Mouse (Mus musculus): ENCODE data around the gene Agap2.
"Not testable (repeated sequence)": the region's sequence is repeated elsewhere in the genome, so short reads cannot be mapped to it uniquely, and the experiment has no call there.

Gene Agap2

GRCm38 (mm10) chr10:127059174-127059967 is 15.7 kb upstream of the Agap2 start:
- DNase-seq (ENCODE audit: low read depth, low spot score), result no peak

- DNase-seq (ENCODE audit: low read depth, low spot score), result no peak
Measured at GRCm38 (mm10) chr10:127059968-127060916, 14.8 kb upstream of the Agap2 start, which contains the start of gene March9. Gene March9, minus strand, starts transcription at chr10:127060184.

GRCm38 (mm10) chr10:127061085-127061484 is 14.0 kb upstream of the Agap2 start:
- DNase-seq (ENCODE audit: low read depth, low spot score), result no peak

- DNase-seq (ENCODE audit: low read depth, low spot score), result no peak
Measured at GRCm38 (mm10) chr10:127061513-127061912, 13.6 kb upstream of the Agap2 start.

DNA sequence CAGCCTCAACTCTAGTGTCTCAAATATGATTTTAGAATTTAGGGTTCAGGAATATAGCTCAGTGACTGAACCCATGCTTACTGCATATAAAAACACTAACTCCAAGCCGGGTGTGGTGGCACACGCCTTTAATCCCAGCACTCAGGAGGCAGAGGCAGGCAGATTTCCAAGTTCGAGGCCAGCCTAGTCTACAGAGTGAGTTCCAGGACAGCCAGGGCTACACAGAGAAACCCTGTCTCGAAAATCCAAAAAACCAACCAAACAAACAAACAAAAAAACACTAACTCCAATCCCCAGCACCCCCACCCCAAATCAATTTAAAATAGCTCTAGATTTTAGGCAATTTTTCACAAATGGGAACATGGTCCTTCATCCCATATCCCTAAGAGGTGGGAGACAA is 13.0 kb upstream of the Agap2 start:
- not testable (repeated sequence) for DNase-seq (ENCODE audit: low read depth, low spot score)

GRCm38 (mm10) chr10:127062503-127062902 is 12.6 kb upstream of the Agap2 start:
- no peak for DNase-seq (ENCODE audit: low read depth, low spot score)

GRCm38 (mm10) chr10:127063239-127063872 is 11.7 kb upstream of the Agap2 start, which contains the start of gene Cdk4:
Gene Cdk4, plus strand, starts transcription at chr10:127063534.
- DNase-seq (ENCODE audit: low read depth, low spot score), result peak; percentile 95

- DNase-seq (ENCODE audit: low read depth, low spot score), result no peak
Measured at GRCm38 (mm10) chr10:127063913-127064870, 10.9 kb upstream of the Agap2 start.

- DNase-seq (ENCODE audit: low read depth, low spot score), result no peak
Measured at GRCm38 (mm10) chr10:127065981-127066380, 9.1 kb upstream of the Agap2 start.

- no peak for DNase-seq (ENCODE audit: low read depth, low spot score)
Measured at GRCm38 (mm10) chr10:127066519-127067018, 8.5 kb upstream of the Agap2 start.

DNA sequence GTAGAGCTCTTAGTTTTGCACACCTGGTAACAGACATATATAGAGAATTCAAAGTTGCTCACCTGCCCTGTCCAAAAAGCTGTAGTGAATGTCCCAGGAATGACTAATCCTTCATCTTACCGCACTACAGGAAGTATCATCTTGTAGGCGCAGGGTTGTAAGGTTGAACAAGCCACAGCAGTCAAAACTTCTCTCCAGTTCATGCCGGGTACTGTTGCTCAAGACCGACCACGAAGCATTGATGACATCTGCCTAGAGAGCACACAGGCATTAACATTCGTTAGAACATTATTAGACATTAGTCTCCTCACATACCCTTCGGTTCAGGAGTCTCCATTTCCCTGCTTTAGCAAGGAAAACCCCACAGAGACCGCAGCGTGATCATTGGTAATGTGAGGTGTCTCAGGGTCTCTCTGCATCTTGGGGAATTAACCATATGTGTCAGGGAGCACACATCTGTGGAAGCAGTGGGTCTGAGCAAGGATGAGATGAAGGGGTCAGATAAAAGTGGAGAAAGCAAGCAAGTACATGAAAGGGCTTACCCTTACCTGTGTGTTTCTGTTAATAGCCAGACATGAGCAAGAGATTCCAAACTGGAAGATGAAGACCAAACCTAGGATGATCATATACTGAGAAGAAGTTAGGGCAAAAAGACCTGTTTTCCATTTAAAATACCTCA is 6.6 kb upstream of the Agap2 start:
- DNase-seq (ENCODE audit: low read depth, low spot score), result no peak

GRCm38 (mm10) chr10:127069281-127070189 is 5.5 kb upstream of the Agap2 start:
- DNase-seq (ENCODE audit: low read depth, low spot score), result no peak

DNA sequence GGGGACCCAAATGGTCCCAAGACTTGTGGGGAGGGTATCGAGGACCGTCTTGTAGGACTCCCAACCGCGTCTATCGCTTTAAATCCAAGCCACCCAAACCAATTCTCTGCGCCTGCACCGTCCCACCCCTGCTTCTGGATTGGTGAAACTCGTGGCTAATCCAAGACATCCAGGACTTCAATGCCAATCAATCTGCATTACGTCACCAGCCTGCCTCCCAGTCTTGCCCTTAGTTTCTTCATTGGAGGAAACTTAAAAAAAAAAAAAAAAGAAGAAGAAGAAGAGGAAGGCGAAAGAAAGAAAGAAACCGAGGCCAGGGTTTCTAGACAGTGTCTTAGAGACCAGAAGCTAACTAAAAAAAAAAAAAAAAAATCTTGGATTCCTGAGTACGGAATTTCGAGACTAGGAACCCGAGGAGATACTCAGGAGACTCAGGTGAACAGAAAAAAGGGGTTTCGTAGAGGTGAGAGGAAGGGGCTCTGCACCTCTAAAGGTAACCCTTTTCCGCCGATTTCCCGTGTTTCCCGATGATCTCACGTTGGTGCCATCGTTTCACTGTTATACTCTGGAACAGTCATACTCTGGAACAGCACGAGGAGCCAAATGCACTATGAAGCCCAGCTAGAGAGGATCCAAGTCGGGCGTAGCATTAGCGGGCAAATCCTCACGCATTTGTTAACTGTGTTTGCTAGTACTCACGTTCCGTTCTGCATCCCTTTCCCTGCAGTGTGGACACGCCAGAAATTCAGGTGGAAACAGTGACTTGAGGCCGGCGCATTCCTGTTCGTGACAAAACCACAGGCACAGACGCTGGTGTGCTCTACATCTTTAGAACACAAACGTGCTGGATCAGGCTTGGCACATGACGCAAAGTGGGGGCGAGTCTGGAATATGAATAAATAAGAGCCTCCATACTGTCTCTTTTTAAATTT is 4.6 kb upstream of the Agap2 start, which contains the start of gene Tspan31:
TSS of gene Tspan31 (minus strand) at position 75 of the 932 bp plus-strand sequence.
- peak; percentile 79 for DNase-seq (ENCODE audit: low read depth, low spot score)

GRCm38 (mm10) chr10:127071203-127071602 is 3.9 kb upstream of the Agap2 start:
- no peak for DNase-seq (ENCODE audit: low read depth, low spot score)

DNA sequence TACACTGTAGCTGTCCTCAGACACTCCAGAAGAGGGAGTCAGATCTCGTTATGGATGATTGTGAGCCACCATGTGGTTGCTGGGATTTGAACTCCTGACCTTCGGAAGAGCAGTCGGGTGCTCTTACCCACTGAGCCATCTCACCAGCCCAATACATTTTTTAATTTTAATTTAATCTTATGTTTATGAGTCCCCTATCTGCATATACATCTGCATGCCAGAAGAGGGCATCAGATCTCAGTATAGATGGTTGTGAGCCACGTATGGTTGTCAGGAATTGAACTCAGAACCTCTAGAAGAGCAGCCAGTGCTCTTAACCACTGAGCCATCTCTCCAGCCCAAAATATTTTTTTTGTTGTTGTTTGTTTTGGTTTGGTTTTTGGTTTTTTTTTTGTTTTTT is 2.8 kb upstream of the Agap2 start:
- not testable (repeated sequence) for DNase-seq (ENCODE audit: low read depth, low spot score)

DNA sequence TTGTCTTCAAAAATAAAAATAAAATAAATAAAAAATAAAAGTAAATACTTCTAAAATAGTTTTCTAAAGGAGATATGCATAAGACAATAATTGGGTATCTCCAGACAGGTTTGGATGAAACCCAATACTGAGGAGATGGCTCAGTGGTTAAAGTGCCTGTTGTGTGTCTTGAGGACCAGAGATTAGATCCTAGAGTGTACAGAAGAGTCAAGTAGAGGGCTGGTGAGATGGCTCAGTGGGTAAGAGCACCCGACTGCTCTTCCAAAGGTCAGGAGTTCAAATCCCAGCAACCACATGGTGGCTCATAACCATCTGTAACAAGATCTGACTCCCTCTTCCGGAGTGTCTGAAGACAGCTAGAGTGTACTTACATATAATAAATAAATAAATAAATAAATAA is 2.1 kb upstream of the Agap2 start:
- DNase-seq (ENCODE audit: low read depth, low spot score), result not testable (repeated sequence)

DNA sequence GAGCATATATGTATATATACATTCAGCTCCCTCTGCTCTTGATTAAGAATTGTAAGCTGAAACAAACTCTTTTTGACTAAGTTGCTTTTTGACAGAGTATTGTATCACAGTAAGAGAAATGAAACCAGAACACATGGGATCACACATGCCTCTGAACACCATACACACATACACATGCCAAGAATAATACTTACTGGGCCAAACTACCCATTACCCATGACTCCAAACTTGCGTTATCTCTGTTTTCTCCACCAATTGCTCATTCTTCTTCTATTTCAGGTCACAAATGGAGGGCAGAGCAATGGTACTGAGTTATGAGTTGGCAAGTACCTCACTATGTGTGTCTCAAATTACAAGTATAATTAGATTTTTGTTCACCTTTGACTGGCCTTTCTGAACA is 1.1 kb upstream of the Agap2 start:
- DNase-seq (ENCODE audit: low read depth, low spot score), result no peak

DNA sequence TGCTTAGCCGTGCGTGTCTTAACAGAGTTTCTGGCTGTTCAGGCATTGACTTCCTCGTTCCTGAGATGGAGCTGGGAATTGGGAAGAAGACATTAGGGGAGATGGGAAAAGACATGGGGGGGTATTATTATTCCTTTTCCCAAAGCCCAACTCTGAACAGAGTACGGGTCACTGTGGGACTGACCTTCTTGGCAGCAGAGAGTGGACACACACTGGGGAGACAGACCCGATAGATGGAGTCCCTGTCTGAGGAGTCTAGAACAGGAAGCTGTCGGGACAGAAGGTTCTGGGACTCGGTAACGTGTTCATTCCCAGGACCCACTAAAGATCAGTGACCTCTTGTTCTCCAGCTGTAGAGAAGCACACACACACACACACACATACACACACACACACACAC is 567 bp downstream of the Agap2 start:
- no peak for DNase-seq (ENCODE audit: low read depth, low spot score)
